Mouse (Mus musculus) lung, adult 2 months (tissue): ENCODE data around the gene Tmem9b.

Experiments used
- CTCF ChIP-seq: fragments of 200-500 bp; IDR thresholded peaks from 2 replicates; pipeline ENCODE4 v1.5.1; 2011; ENCODE audit warnings: mild to moderate bottlenecking, low read length, control low read depth; ENCODE audit not compliant: insufficient read depth
- POLR2A ChIP-seq: fragments of 200-500 bp; IDR thresholded peaks from 2 replicates; pipeline ENCODE4 v1.6.1; 2011; ENCODE audit warnings: low read depth, mild to moderate bottlenecking, control low read depth, low read length, borderline replicate concordance; ENCODE audit errors: extremely low read depth

GRCm38 (mm10) chr7:109710069-109710468 lies 42.6 kb downstream of the Tmem9b start:
- TF ChIP-seq POLR2A (no peak), CTCF (no peak)
